Mouse (Mus musculus): ENCODE results near the gene Themis3. TPM values are rescaled to one million over a fixed set of nuclear protein-coding genes. Genes with fewer than 3 reads are reported as not detected.
A peak's percentile ranks its signal among the peaks of the same experiment; 100 is the strongest.

Gene Themis3
- polyA plus RNA-seq, 1 experiment from 2014 or later = 0.49 TPM

GRCm38 (mm10) chr17:66507049-66507954, 87.1 kb downstream of the Themis3 start:
- peak overlapping the region; percentile 16; the same call in 1 of the 2 replicates for H3K27ac ChIP-seq
- H3K4me1 ChIP-seq = peaks cover 12% of the 10 kb centered on the region
- peaks cover 11% of the 10 kb centered on the region for H3K36me3 ChIP-seq
- no peak overlapping the region for H3K9ac ChIP-seq
- WGBS = 76% methylated on average over 9 of the region's 9 CpGs
- H3K9me3 ChIP-seq = no peaks in the 10 kb centered on the region
- H3K4me3 ChIP-seq (replicated peaks) = no peak overlapping the region
- no peak overlapping the region for H3K4me2 ChIP-seq
- no peak; the same call in 1 of the 2 replicates for ATAC-seq (ENCODE audit: insufficient read depth, low FRiP score, low read depth)
- no peaks in the 10 kb centered on the region for H3K27me3 ChIP-seq (replicated peaks)

GRCm38 (mm10) chr17:66504964-66505363, 89.5 kb downstream of the Themis3 start:
- 79% methylated on average over 8 of the region's 8 CpGs for WGBS
- H3K4me3 ChIP-seq (replicated peaks) = no peak overlapping the region
- peaks cover 2% of the 10 kb centered on the region; the same call in 1 of the 2 replicates for H3K4me1 ChIP-seq
- H3K9me3 ChIP-seq = no peaks in the 10 kb centered on the region
- no peak for ATAC-seq (ENCODE audit: insufficient read depth, low FRiP score, low read depth)
- peaks cover 17% of the 10 kb centered on the region for H3K36me3 ChIP-seq
- H3K27me3 ChIP-seq (replicated peaks) = no peaks in the 10 kb centered on the region
- no peak overlapping the region for H3K27ac ChIP-seq
- no peak overlapping the region for H3K4me2 ChIP-seq
- H3K9ac ChIP-seq = no peak overlapping the region

Other genes with a start within 250 kb of the Themis3 start
- gene Mtcl1, start 144.9 kb downstream of the Themis3 start, polyA plus RNA-seq (2015; fragmentation: Nextera tagmentation; extraction: Ambion mirVana) = 6.1 and 7.2 TPM in 2 replicates
- 41.8 and 44.7 TPM in 2 replicates for gene Rab12, start 74.9 kb downstream of the Themis3 start, polyA plus RNA-seq (2015; fragmentation: Nextera tagmentation; extraction: Ambion mirVana)